Mouse (Mus musculus): ENCODE measurements around the gene Ogfod2. TPM values are rescaled to one million over a fixed set of nuclear protein-coding genes. Genes with fewer than 3 reads are reported as not detected.
A peak's percentile ranks its signal among the peaks of the same experiment; 100 is the strongest.

Ogfod2 gene
- polyA plus RNA-seq, 1 experiment, result 35.5 TPM

GRCm38 (mm10) chr5:124078794-124079416 lies 33.2 kb upstream of the Ogfod2 start:
- peak overlapping the region; percentile 45 for H3K27ac ChIP-seq (ENCODE audit: control insufficient read depth, insufficient read depth, low read depth, low read length, poor library complexity)
- H3K4me1 ChIP-seq (ENCODE audit: control insufficient read depth, insufficient read depth, low read length), result peaks cover 10% of the 10 kb centered on the region
- no peak overlapping the region for H3K4me3 ChIP-seq (replicated peaks; ENCODE audit: control insufficient read depth, low read depth, low read length)
- 39% methylated on average over 9 of the region's 9 CpGs for WGBS
- no peak for TF ChIP-seq CTCF (IDR thresholded peaks at IDR 0.05; ENCODE audit: control insufficient read depth, insufficient read depth, low read length)
- TF ChIP-seq POLR2A (IDR thresholded peaks at IDR 0.05; ENCODE audit: borderline replicate concordance, control insufficient read depth, low read depth, low read length), result no peak

- 34% methylated on average over 17 of the region's 17 CpGs for WGBS
- peaks cover 10% of the 10 kb centered on the region for H3K4me1 ChIP-seq (ENCODE audit: control insufficient read depth, insufficient read depth, low read length)
- peak; percentile 29; the same call in 1 of the 2 replicates for TF ChIP-seq POLR2A (IDR thresholded peaks at IDR 0.05; ENCODE audit: borderline replicate concordance, control insufficient read depth, low read depth, low read length)
- no peak for TF ChIP-seq CTCF (IDR thresholded peaks at IDR 0.05; ENCODE audit: control insufficient read depth, insufficient read depth, low read length)
- peak overlapping the region; percentile 33; the same call in 1 of the 2 replicates for H3K27ac ChIP-seq (ENCODE audit: control insufficient read depth, insufficient read depth, low read depth, low read length, poor library complexity)
- H3K4me3 ChIP-seq (replicated peaks; ENCODE audit: control insufficient read depth, low read depth, low read length), result no peak overlapping the region
These were observed 32.2 kb upstream of the Ogfod2 start for GRCm38 (mm10) chr5:124079880-124080279.

- Histone ChIP-seq H3K4me1 (ENCODE audit: control insufficient read depth, insufficient read depth, low read length) (peaks cover 5% of the 10 kb centered on the region), H3K27ac (ENCODE audit: control insufficient read depth, insufficient read depth, low read depth, low read length, poor library complexity) (no peak overlapping the region; the same call in 1 of the 2 replicates), H3K4me3 (replicated peaks; ENCODE audit: control insufficient read depth, low read depth, low read length) (no peak overlapping the region)
- 79% methylated on average over 10 of the region's 10 CpGs for WGBS
- TF ChIP-seq CTCF (IDR thresholded peaks at IDR 0.05; ENCODE audit: control insufficient read depth, insufficient read depth, low read length) (no peak), POLR2A (IDR thresholded peaks at IDR 0.05; ENCODE audit: borderline replicate concordance, control insufficient read depth, low read depth, low read length) (no peak)
These were observed 29.6 kb upstream of the Ogfod2 start for GRCm38 (mm10) chr5:124082447-124082846.

- Histone ChIP-seq H3K4me3 (replicated peaks; ENCODE audit: control insufficient read depth, low read depth, low read length) (no peak overlapping the region), H3K4me1 (ENCODE audit: control insufficient read depth, insufficient read depth, low read length) (peaks cover 5% of the 10 kb centered on the region), H3K27ac (ENCODE audit: control insufficient read depth, insufficient read depth, low read depth, low read length, poor library complexity) (no peak overlapping the region; the same call in 1 of the 2 replicates)
- TF ChIP-seq POLR2A (IDR thresholded peaks at IDR 0.05; ENCODE audit: borderline replicate concordance, control insufficient read depth, low read depth, low read length) (no peak), CTCF (IDR thresholded peaks at IDR 0.05; ENCODE audit: control insufficient read depth, insufficient read depth, low read length) (no peak)
- WGBS, result 82% methylated on average over 17 of the region's 17 CpGs
These were observed 29.0 kb upstream of the Ogfod2 start for GRCm38 (mm10) chr5:124082941-124083688.

GRCm38 (mm10) chr5:124083850-124084587 lies 28.1 kb upstream of the Ogfod2 start:
- H3K4me3 ChIP-seq (replicated peaks; ENCODE audit: control insufficient read depth, low read depth, low read length), result no peak overlapping the region
- H3K27ac ChIP-seq (ENCODE audit: control insufficient read depth, insufficient read depth, low read depth, low read length, poor library complexity), result no peak overlapping the region
- 74% methylated on average over 14 of the region's 14 CpGs for WGBS
- peaks cover 4% of the 10 kb centered on the region; the same call in 1 of the 2 replicates for H3K4me1 ChIP-seq (ENCODE audit: control insufficient read depth, insufficient read depth, low read length)
- TF ChIP-seq CTCF (IDR thresholded peaks at IDR 0.05; ENCODE audit: control insufficient read depth, insufficient read depth, low read length) (0 out of 2 replicates have a peak, but pooled peaks have one; percentile 6), POLR2A (IDR thresholded peaks at IDR 0.05; ENCODE audit: borderline replicate concordance, control insufficient read depth, low read depth, low read length) (no peak)

GRCm38 (mm10) chr5:124084588-124085173 lies 27.4 kb upstream of the Ogfod2 start:
- no peak overlapping the region for H3K27ac ChIP-seq (ENCODE audit: control insufficient read depth, insufficient read depth, low read depth, low read length, poor library complexity)
- no peak overlapping the region for H3K4me3 ChIP-seq (replicated peaks; ENCODE audit: control insufficient read depth, low read depth, low read length)
- TF ChIP-seq POLR2A (IDR thresholded peaks at IDR 0.05; ENCODE audit: borderline replicate concordance, control insufficient read depth, low read depth, low read length), result no peak
- TF ChIP-seq CTCF (IDR thresholded peaks at IDR 0.05; ENCODE audit: control insufficient read depth, insufficient read depth, low read length), result peak; percentile 99
- 37% methylated on average over 11 of the region's 11 CpGs for WGBS
- peaks cover 2% of the 10 kb centered on the region; the same call in 1 of the 2 replicates for H3K4me1 ChIP-seq (ENCODE audit: control insufficient read depth, insufficient read depth, low read length)

GRCm38 (mm10) chr5:124085513-124085912 lies 26.6 kb upstream of the Ogfod2 start:
- Histone ChIP-seq H3K4me1 (ENCODE audit: control insufficient read depth, insufficient read depth, low read length) (no peaks in the 10 kb centered on the region), H3K4me3 (replicated peaks; ENCODE audit: control insufficient read depth, low read depth, low read length) (no peak overlapping the region), H3K27ac (ENCODE audit: control insufficient read depth, insufficient read depth, low read depth, low read length, poor library complexity) (no peak overlapping the region)
- TF ChIP-seq CTCF (IDR thresholded peaks at IDR 0.05; ENCODE audit: control insufficient read depth, insufficient read depth, low read length), result no peak
- no peak for TF ChIP-seq POLR2A (IDR thresholded peaks at IDR 0.05; ENCODE audit: borderline replicate concordance, control insufficient read depth, low read depth, low read length)
- WGBS, result 74% methylated on average over 3 of the region's 3 CpGs
